Mouse (Mus musculus): ENCODE data around the gene Pten. TPM values are rescaled to one million over a fixed set of nuclear protein-coding genes. Genes with fewer than 3 reads are reported as not detected.

The Pten gene
- polyA plus RNA-seq (2015; fragmentation: Nextera tagmentation; extraction: Ambion mirVana), result 10.1 and 12.6 TPM in 2 replicates

DNA sequence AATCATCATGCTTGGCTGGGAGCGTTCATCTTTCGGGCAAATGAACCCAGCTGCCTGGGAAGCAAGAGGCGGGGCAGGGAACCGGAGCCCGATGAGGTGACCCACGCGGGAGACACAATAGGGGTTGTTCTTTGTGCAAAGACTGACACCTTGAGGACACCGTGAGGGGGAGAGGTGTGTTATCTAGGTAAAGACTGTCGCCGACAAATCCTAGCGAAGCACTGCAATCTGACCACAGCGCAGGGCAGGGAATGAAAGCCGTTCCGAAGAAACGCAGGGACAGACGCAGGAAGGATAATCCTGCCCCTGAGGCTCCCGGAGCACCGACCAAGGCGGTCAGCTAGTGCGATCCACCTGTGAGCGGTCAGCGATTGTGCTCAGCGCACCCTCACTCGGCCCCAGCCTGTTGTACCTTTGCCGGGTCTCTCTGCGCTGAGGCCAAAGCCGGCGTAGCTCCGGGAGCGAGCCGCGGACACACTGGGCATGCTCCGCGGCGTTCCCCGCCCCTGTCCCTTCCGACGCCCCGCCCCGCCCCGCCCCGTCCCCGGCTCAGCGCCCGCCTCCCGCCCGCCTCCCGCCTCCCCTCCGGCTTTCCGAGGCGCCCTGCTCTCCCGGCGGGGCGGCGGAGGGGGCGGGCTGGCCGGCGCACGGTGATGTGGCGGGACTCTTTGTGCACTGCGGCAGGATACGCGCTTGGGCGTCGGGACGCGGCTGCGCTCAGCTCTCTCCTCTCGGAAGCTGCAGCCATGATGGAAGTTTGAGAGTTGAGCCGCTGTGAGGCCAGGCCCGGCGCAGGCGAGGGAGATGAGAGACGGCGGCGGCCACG lies at the start of gene Pten:
TSS of gene Pten (plus strand) at position 598 of the 826 bp plus-strand sequence.
- peak within 1 kb of the TSS; percentile 98 for H3K4me3 ChIP-seq (replicated peaks)
- H3K9me3 ChIP-seq (replicated peaks), result no peaks in the 10 kb centered on the region
- H3K4me1 ChIP-seq, result peaks cover 17% of the 10 kb centered on the region; the same call in 1 of the 2 replicates
- H3K27me3 ChIP-seq, result peaks cover 12% of the 10 kb centered on the region; the same call in 1 of the 2 replicates
- H3K36me3 ChIP-seq, result no peaks in the 10 kb centered on the region
- peak; percentile 92 for ATAC-seq (ENCODE audit: insufficient number of reproducible peaks, low FRiP score, low TSS enrichment, low read depth)
- peak within 1 kb of the TSS; percentile 99 for H3K27ac ChIP-seq (replicated peaks)
- peak within 1 kb of the TSS; percentile 98 for H3K9ac ChIP-seq
- 0% methylated on average over 75 of the region's 77 CpGs for WGBS
- H3K4me2 ChIP-seq (replicated peaks), result peak within 1 kb of the TSS; percentile 91

DNA sequence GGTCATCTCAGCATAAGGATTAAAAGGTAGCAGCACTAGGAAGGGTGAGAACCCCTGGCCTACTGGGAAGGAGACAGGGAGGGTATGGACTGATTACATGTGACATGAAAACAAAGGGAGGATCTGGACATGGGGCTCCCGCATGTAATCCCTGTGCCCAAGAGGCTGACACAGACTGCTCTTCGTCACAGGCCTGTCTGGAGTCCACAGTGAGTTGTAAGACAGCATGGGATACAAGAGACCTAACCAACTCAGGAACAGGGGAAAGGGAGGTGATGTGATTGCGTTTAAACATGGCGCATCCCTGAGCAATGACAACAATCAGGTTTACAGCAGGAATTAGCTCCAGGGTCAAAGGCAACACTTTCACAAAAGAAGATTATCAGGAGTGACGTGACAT lies 48.3 kb upstream of the Pten start:
- WGBS, result 88% methylated on average over 5 of the region's 5 CpGs
- Histone ChIP-seq H3K27me3 (no peaks in the 10 kb centered on the region), H3K4me2 (replicated peaks) (no peak overlapping the region), H3K9me3 (replicated peaks) (no peaks in the 10 kb centered on the region), H3K4me3 (replicated peaks) (no peak overlapping the region), H3K36me3 (peaks cover 7% of the 10 kb centered on the region), H3K4me1 (peaks cover 13% of the 10 kb centered on the region), H3K27ac (replicated peaks) (no peak overlapping the region), H3K9ac (no peak overlapping the region)
- ATAC-seq (ENCODE audit: insufficient number of reproducible peaks, low FRiP score, low TSS enrichment, low read depth), result no peak

DNA sequence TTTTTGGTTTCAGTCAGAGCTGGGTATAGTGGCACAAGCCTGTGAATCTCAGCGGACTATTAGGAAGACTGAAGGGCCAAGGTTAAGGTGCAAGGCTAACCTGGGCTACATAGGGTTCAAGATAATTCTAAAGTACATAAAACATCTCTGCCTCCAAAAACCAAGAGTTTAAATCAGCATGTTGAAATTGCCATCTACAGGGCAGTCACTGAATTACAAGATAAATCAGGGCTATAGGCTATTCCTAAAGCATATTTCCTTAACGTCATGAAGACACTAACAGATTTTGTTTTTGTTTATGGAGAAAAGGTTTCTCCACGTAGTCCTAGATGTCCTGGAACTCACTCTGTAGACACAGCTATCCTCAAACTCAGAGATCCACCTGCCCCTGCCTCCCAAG lies 47.0 kb upstream of the Pten start:
- H3K4me2 ChIP-seq (replicated peaks), result no peak overlapping the region
- H3K9ac ChIP-seq, result no peak overlapping the region
- WGBS, result 68% methylated on average over 3 of the region's 3 CpGs
- H3K9me3 ChIP-seq (replicated peaks), result no peaks in the 10 kb centered on the region
- H3K27ac ChIP-seq (replicated peaks), result no peak overlapping the region
- no peak for ATAC-seq (ENCODE audit: insufficient number of reproducible peaks, low FRiP score, low TSS enrichment, low read depth)
- peaks cover 1% of the 10 kb centered on the region for H3K36me3 ChIP-seq
- H3K4me1 ChIP-seq, result peaks cover 13% of the 10 kb centered on the region
- no peak overlapping the region for H3K4me3 ChIP-seq (replicated peaks)
- H3K27me3 ChIP-seq, result no peaks in the 10 kb centered on the region

DNA sequence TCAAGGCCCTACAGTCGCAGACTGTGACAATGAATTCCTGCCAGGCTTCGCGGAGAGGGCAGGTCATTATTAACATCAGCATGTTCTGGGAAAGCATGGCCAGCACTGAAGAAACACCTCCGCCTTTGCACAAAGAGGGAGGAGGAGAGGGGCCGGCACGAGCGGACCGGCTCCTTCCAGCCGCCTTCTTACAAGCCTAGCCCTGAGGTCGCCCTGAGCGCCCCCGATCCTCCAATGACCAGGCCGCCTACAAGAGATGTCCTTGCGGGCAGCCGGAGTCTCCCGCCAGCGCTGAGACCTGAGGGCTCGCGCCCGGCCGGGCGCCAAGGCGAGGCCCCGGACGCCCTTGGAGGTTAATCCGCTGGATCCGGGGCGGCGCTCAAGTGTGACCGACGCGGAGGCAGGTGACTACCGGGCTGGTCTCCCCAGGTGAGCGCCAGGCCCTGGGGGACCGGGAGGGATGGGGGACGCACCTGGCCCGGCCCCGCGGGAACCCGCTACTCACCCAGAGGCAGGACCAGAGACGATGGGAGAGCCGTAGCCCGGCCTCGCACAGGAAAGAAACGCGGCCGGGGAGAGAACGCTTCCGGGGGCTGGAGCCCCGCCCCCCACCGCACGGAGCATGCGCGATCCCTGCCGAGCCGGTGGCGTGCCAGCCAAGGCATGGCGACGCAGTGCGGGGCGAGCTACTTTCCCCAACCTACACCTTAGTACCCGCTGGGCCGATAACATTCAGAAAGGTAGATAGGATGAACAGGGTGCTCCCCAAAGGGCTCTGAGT lies 45.3 kb upstream of the Pten start:
- Histone ChIP-seq H3K9ac (peak overlapping the region; percentile 85), H3K27ac (replicated peaks) (peak overlapping the region; percentile 82), H3K4me2 (replicated peaks) (peak overlapping the region; percentile 76), H3K4me1 (peaks cover 13% of the 10 kb centered on the region), H3K9me3 (replicated peaks) (no peaks in the 10 kb centered on the region), H3K36me3 (no peaks in the 10 kb centered on the region), H3K27me3 (no peaks in the 10 kb centered on the region), H3K4me3 (replicated peaks) (peak overlapping the region; percentile 93)
- ATAC-seq (ENCODE audit: insufficient number of reproducible peaks, low FRiP score, low TSS enrichment, low read depth), result peak; percentile 96
- WGBS, result under 1% methylated on average over 61 of the region's 63 CpGs

DNA sequence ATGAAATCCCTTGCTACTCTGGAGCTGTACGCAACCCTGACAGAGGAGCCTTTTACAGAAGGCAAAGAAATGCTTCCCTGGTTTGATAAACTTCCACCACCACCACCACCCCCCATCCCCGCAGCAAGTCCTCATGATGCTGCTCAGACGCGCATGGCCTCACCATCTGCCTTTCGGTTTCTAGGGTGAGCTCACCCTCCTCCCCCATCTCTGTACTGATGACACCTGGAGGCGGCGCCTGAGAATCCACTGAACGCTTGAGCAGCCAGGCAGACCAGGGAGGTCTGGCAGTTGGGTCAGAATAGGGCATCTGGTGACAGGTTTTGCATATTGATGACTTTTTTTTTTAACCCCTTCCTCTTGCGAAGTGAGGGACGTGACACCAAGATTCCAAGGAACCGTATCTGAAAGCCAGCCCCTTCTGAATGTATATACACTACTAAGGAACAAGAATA lies 44.7 kb upstream of the Pten start:
- peak; percentile 81 for ATAC-seq (ENCODE audit: insufficient number of reproducible peaks, low FRiP score, low TSS enrichment, low read depth)
- H3K9me3 ChIP-seq (replicated peaks), result no peaks in the 10 kb centered on the region
- peak overlapping the region; percentile 82; the same call in 1 of the 2 replicates for H3K27ac ChIP-seq (replicated peaks)
- no peaks in the 10 kb centered on the region for H3K27me3 ChIP-seq
- peak overlapping the region; percentile 85 for H3K9ac ChIP-seq
- peaks cover 13% of the 10 kb centered on the region for H3K4me1 ChIP-seq
- H3K36me3 ChIP-seq, result no peaks in the 10 kb centered on the region
- H3K4me2 ChIP-seq (replicated peaks), result peak overlapping the region; percentile 76
- peak overlapping the region; percentile 93 for H3K4me3 ChIP-seq (replicated peaks)
- WGBS, result under 1% methylated on average over 11 of the region's 11 CpGs

DNA sequence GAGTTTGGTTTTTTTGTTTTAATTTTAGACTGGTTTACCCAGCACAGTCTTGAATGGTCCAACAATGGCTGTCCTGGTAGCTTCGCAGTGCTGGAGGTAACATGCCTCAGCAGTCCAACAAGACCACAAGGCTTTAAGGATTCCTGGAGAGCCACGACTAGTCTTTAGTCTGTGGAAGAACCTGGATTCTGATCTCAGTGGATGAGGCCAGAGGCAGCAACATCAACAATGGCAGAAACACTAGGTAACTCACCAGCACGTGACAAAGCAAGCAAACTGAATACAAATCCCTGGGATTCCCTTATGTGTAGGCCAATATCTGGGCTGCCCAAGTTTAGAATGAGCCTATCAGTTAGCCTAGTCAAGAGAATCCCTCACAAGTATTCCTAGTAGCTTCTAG lies 43.8 kb upstream of the Pten start:
- Histone ChIP-seq H3K36me3 (no peaks in the 10 kb centered on the region), H3K9me3 (replicated peaks) (no peaks in the 10 kb centered on the region), H3K27me3 (no peaks in the 10 kb centered on the region), H3K4me2 (replicated peaks) (no peak overlapping the region), H3K4me3 (replicated peaks) (no peak overlapping the region), H3K27ac (replicated peaks) (no peak overlapping the region), H3K4me1 (peaks cover 13% of the 10 kb centered on the region), H3K9ac (no peak overlapping the region)
- 90% methylated on average over 3 of the region's 3 CpGs for WGBS
- ATAC-seq (ENCODE audit: insufficient number of reproducible peaks, low FRiP score, low TSS enrichment, low read depth), result no peak

DNA sequence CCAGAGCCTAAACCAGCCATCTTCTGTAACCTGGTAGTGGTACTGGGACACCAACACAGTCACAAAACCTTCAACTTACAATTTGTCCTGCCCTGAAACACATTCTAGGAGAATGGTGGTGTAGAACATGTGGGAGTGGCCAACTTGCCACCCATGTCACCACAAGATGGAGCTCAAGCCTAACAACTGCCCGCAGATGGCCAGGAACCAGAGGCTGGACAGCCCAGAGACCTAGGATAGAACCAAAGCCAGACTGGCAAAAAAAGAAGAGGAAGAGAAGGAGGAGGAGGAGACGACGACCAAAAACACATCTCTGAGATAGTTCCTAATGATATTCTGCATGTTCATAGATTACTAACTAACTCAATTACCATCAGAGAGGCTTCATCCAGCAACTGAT lies 42.1 kb upstream of the Pten start:
- no peaks in the 10 kb centered on the region for H3K9me3 ChIP-seq (replicated peaks)
- 8% methylated on average over 3 of the region's 3 CpGs for WGBS
- ATAC-seq (ENCODE audit: insufficient number of reproducible peaks, low FRiP score, low TSS enrichment, low read depth), result no peak

DNA sequence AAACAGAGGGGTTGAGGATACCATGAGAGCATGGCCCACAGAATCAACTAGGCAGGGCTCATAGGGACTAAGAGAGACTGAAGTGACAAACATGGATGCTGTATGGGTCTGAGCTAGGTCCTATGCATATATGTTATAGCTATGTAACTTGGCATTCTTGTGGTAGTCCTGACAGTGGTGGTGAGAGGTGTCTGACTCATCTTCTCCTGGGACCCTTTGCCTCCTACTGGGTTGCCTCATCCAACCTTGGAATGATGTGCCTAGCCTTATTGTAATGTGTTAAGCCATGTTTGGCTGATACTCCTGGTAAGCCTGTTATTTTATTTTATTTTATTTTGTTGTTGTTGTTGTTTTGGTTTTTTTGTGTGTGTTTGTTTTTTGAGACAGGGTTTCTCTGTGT lies 41.6 kb upstream of the Pten start:
- Histone ChIP-seq H3K4me1 (peaks cover 10% of the 10 kb centered on the region), H3K4me2 (replicated peaks) (no peak overlapping the region), H3K36me3 (no peaks in the 10 kb centered on the region), H3K27me3 (no peaks in the 10 kb centered on the region), H3K4me3 (replicated peaks) (no peak overlapping the region), H3K9ac (no peak overlapping the region), H3K9me3 (replicated peaks) (no peaks in the 10 kb centered on the region), H3K27ac (replicated peaks) (no peak overlapping the region)
- ATAC-seq (ENCODE audit: insufficient number of reproducible peaks, low FRiP score, low TSS enrichment, low read depth), result no peak

More for the DNA sequence above, 42.1 kb upstream of the Pten start:
- Histone ChIP-seq H3K4me1 (peaks cover 13% of the 10 kb centered on the region), H3K27me3 (no peaks in the 10 kb centered on the region), H3K4me3 (replicated peaks) (no peak overlapping the region), H3K9ac (no peak overlapping the region), H3K27ac (replicated peaks) (no peak overlapping the region), H3K36me3 (no peaks in the 10 kb centered on the region), H3K4me2 (replicated peaks) (no peak overlapping the region)

DNA sequence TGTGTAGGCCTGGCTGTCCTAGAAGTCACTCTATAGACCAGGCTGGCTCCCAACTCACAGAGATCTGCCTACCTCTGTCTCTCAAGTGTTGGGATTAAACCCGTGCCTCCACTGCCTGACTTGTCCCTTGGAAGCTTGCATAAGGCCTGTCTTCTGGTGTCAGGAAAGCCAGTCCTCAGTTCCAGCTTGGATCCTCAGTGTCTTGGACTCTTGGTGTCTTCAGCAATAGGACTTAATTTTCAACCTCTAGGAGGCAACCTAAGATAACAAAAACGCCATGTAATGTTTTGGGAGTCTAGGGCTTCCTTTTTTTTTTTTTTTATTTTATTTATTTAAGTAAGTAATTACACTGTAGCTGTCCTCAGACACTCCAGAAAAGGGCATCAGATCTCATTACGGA lies 39.7 kb upstream of the Pten start:
- H3K9me3 ChIP-seq (replicated peaks), result no peaks in the 10 kb centered on the region
- H3K4me2 ChIP-seq (replicated peaks), result no peak overlapping the region
- no peaks in the 10 kb centered on the region for H3K27me3 ChIP-seq
- ATAC-seq (ENCODE audit: insufficient number of reproducible peaks, low FRiP score, low TSS enrichment, low read depth), result no peak
- no peak overlapping the region for H3K9ac ChIP-seq
- no peak overlapping the region for H3K4me3 ChIP-seq (replicated peaks)
- WGBS, result 61% methylated on average over 3 of the region's 3 CpGs
- no peak overlapping the region for H3K27ac ChIP-seq (replicated peaks)
- H3K4me1 ChIP-seq, result no peaks in the 10 kb centered on the region
- H3K36me3 ChIP-seq, result no peaks in the 10 kb centered on the region

DNA sequence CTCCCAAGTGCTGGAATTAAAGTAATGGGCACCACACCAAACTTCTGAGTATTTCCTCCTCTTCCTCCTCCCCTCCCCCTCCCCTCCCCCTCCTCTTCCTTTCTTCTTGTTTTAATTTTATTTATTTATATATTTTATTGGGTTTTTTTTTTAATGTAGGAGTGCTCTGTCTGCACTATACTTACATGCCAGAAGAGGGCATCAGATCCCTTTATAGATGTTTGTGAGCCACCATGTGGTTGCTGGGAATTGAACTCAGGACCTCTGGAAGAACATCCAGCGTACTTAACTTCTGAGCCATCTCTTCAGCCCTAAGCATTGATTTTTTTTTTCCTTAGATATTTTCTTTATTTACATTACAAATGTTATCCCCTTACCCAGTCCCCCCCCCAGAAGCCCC lies 37.0 kb upstream of the Pten start:
- WGBS, result 94% methylated on average over 1 of the region's 1 CpGs

DNA sequence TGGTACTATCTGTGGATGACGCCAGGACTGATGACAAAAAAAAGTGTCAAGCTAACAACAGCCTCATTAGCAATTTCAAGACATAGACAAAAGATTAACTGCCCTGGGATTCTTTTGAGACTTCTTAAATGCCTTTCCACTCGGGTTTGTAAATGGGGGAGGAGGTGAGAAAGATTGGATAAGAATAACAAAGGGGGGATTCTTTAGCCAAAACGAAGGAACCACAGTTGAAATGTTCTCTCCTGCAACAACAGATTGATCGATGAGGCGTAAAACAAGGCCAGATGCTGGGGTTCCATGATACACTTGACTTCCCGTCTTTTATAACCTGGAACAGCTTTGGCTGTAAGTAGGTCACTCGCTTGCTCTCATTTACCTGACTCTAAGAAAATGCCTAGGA lies 33.5 kb upstream of the Pten start:
- peaks cover 11% of the 10 kb centered on the region for H3K4me1 ChIP-seq
- H3K4me2 ChIP-seq (replicated peaks), result no peak overlapping the region
- no peak overlapping the region for H3K9ac ChIP-seq
- no peak overlapping the region for H3K27ac ChIP-seq (replicated peaks)
- no peak overlapping the region for H3K4me3 ChIP-seq (replicated peaks)
- 30% methylated on average over 7 of the region's 7 CpGs for WGBS
- H3K9me3 ChIP-seq (replicated peaks), result no peaks in the 10 kb centered on the region
- no peaks in the 10 kb centered on the region for H3K36me3 ChIP-seq
- ATAC-seq (ENCODE audit: insufficient number of reproducible peaks, low FRiP score, low TSS enrichment, low read depth), result no peak
- peaks cover 12% of the 10 kb centered on the region; the same call in 1 of the 2 replicates for H3K27me3 ChIP-seq

More for the DNA sequence above, 37.0 kb upstream of the Pten start:
- Histone ChIP-seq H3K4me3 (replicated peaks) (no peak overlapping the region), H3K27ac (replicated peaks) (no peak overlapping the region), H3K4me1 (no peaks in the 10 kb centered on the region), H3K27me3 (no peaks in the 10 kb centered on the region), H3K4me2 (replicated peaks) (no peak overlapping the region), H3K36me3 (no peaks in the 10 kb centered on the region), H3K9me3 (replicated peaks) (no peaks in the 10 kb centered on the region), H3K9ac (no peak overlapping the region)
- ATAC-seq (ENCODE audit: insufficient number of reproducible peaks, low FRiP score, low TSS enrichment, low read depth), result no peak

Data from embryonic facial prominence, embryonic 15.5 days (tissue).